In genomic region chr2:170155089-170155740, GRCm38 (mm10) we compare ENCODE assay signal across 8 mouse cellular contexts. TPM values are rescaled to one million over a fixed set of nuclear protein-coding genes. Genes with fewer than 3 reads are reported as not detected.
DNase-seq lines count a peak whose midpoint lies in the region; ATAC-seq and TF ChIP-seq lines count a peak whose summit lies in the region.

No protein-coding gene starts in this region.

- peak; percentile 59; the same call in 1 of the 2 replicates for TF ChIP-seq EP300 in heart, adult 2 months (IDR thresholded peaks at IDR 0.05; ENCODE audit: insufficient read depth, low read depth, low read length)

- no peaks in the 10 kb centered on the region for H3K79me2 ChIP-seq in heart, adult 2 months (replicated peaks; ENCODE audit: control insufficient read depth, insufficient read depth, low read length)

- H3K36me3 ChIP-seq in heart, adult 2 months (ENCODE audit: control insufficient read depth, insufficient read depth, low read length): peaks cover 4% of the 10 kb centered on the region
- H3K36me3 ChIP-seq in liver, embryonic 15.5 days (replicated peaks): no peaks in the 10 kb centered on the region

- H3K9me3 ChIP-seq in liver, embryonic 15.5 days (replicated peaks): no peaks in the 10 kb centered on the region

- peak overlapping the region; percentile 93 for H3K27ac ChIP-seq in heart, adult 2 months
- peak overlapping the region; percentile 94 for H3K27ac ChIP-seq in liver, embryonic 15.5 days (replicated peaks)

- WGBS in heart, adult 2 months: 1% methylated on average over 18 of the region's 18 CpGs
- under 1% methylated on average over 18 of the region's 18 CpGs for WGBS in liver, embryonic 15.5 days (ENCODE audit: insufficient replicate concordance)

- peak overlapping the region; percentile 49 for H3K4me3 ChIP-seq in heart, adult 2 months
- peak overlapping the region; percentile 68 for H3K4me3 ChIP-seq in liver, embryonic 15.5 days (replicated peaks)

- peak; percentile 48 to 51 for DNase-seq in right cerebral cortex, postnatal 10 days (ENCODE audit: low spot score in 2 of 2)
- DNase-seq in right cerebral cortex, postnatal 25 days: no peak
- DNase-seq in embryo, embryonic 11 days: peak; percentile 71
- DNase-seq in heart, adult 2 months: peak; percentile 78 to 85
- peak; percentile 54 for DNase-seq in kidney, adult 11 months
- DNase-seq in natural killer cell, adult 2 months (ENCODE audit: low spot score in 2 of 2): peak; percentile 50 to 57
- peak; percentile 76 for DNase-seq in testis, postnatal 10 days (ENCODE audit: low spot score)

- TF ChIP-seq CTCF in heart, adult 2 months (IDR thresholded peaks at IDR 0.05): peak; percentile 72

- H3K9ac ChIP-seq in heart, adult 2 months (ENCODE audit: low read depth, low read length): peak overlapping the region; percentile 12; the same call in 1 of the 2 replicates
- peak overlapping the region; percentile 79 for H3K9ac ChIP-seq in liver, embryonic 15.5 days

- H3K27me3 ChIP-seq in heart, adult 2 months (ENCODE audit: control insufficient read depth, insufficient read depth, low read length): no peaks in the 10 kb centered on the region
- H3K27me3 ChIP-seq in liver, embryonic 15.5 days: no peaks in the 10 kb centered on the region

- H3K4me2 ChIP-seq in liver, embryonic 15.5 days: peak overlapping the region; percentile 85

- peak; percentile 43 for ATAC-seq in liver, embryonic 15.5 days (ENCODE audit: insufficient read depth)

- intact Hi-C loops in heart, adult 2 months (cut with DNase I): loop anchor here (2.0 to 5.0 kb wide), 3 partner anchors 20 to 64 kb away; no protein-coding TSS in a partner anchor

- peaks cover 10% of the 10 kb centered on the region for H3K4me1 ChIP-seq in heart, adult 2 months (ENCODE audit: control insufficient read depth, insufficient read depth, low read length)
- H3K4me1 ChIP-seq in liver, embryonic 15.5 days (replicated peaks): peaks cover 83% of the 10 kb centered on the region

- TF ChIP-seq POLR2A in heart, adult 2 months (IDR thresholded peaks at IDR 0.05; ENCODE audit: insufficient read depth, low read depth, low read length): peak; percentile 47

RNA-seq across cellular contexts. Expression of gene Zfp217, which starts 7.3 kb away (rescaled TPM):
- total RNA-seq in heart, adult 2 months (2021): 1 to 10 TPM; 8.9 to 9.4 TPM
- 5.2 and 9.7 TPM in 2 replicates for polyA plus RNA-seq in heart, adult 2 months (2012; rRNA removed)
- polyA plus RNA-seq in liver, embryonic 15.5 days (2015; fragmentation: Nextera tagmentation; extraction: Ambion mirVana): 3.4 and 4.7 TPM in 2 replicates
